Mouse (Mus musculus) gonadal fat pad, adult 2 months (tissue): ENCODE measurements around the gene Trit1. TPM values are rescaled to one million over a fixed set of nuclear protein-coding genes. Genes with fewer than 3 reads are reported as not detected.
A peak's percentile ranks its signal among the peaks of the same experiment; 100 is the strongest.

ENCODE experiments used
- DNase-seq: peaks from one replicate; pipeline ENCODE4 v3.0.0-alpha.2; 2012; ENCODE audit warnings: low read depth
- polyA plus RNA-seq: library from polyadenylated mRNA; depleted of rRNA; stranded (reverse); fragments of >200 nt; gene quantifications from 2 replicates; pipeline ENCODE4 v1.2.3, GENCODE M21; 2012

Trit1 gene
- polyA plus RNA-seq, 1 experiment: 7.3 TPM

DNA sequence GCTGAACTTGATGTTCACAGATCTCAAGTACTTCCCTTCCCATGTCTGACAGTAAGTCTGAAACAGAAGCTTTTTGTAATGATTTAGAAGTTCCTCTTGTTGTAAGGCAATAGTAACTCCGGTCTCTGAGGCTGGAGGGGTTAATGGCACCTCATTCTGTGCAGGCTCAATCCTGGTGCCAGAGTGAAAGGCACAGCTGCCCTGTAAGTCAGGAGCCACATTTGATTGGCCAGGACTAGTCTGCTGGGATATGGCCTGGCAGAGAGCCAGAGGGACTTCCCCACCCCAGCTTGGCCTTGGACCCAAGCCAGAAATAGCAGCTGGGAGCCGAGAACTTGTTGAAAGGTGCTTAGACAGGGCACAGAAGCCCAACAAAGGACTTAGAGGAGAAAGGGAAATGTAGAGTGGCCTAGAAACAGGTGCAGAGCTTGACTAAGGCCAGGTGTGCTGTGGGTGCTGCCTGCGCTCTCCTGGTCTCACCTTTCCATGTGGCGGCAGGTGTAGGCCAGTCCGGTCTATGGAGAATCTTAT, 34.3 kb downstream of the Trit1 start:
- DNase-seq: peak; percentile 57

DNA sequence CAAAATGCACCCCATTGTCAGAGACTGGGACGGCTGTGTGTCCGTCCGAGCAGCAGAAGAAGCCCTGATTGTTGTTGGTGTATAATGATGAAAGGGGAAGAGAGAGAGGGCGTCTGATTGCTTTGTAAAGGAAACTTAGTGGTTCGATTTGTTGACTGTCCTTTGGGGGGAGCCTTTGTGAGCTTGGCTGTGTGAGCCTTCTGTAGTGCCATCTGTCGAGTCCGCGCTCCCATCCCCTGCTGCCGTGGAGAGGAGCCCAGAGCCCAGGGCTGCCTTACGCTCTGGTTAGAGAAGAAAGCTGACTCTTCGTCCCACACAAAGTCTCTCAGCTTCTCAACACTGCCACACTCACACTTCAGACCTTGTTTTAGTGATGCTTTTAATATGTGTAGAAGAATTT, 36.8 kb downstream of the Trit1 start:
- no peak for DNase-seq

DNA sequence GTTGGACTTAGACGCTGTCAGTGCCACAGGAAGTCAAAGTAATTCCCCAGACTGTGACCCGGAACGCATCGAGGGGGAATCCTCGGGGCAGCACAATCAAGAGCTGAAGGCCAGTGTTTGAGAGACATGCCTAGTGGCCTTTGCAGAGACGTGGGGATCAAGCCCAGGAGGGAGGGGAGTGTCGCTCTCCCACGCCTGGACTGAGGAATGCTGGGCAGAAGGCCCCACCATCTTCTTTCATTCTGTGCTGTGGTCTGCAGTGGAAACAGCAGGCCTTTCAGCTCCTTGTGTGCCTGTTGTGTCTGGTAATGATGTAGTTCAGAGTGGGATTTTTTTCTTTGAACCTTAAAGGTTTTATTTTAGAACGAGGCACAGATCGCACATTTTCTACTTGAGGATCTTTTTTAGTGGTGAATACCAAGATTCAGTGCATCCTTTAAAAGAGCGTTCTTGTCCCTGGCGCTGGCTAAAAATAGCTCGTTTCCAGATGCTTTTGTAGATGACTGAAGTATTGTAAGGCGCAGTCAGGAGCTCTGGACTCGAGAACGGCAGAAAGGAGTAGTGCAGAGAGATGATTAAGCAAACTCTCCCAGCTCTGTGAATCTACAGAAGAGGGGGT, 37.9 kb downstream of the Trit1 start:
- no peak for DNase-seq

DNA sequence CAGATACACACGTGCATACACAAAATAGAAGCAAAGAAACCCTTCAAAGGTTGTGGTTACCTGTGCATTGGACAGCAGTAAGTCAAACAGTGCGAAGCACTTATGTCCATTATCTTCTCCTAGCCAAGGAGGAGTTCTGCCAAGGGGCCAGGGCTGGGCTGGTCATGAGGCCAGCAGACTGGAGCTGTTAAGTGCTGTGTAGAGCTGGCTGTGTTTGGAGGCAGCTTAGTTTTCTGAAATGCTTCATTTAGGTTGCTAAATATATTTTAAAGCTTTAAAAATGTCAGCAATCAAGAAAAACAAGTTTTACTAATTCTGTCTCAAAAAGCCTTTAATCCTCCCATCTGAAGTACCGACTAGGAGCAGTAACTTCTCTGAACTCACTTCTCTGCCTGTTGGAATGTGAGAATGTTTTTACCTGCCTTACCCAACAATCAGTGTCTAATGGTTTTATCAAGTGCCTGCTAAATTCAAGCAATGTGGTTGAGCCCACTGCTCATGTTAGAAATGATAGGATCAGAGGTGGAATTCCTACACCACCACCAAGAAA, 40.2 kb downstream of the Trit1 start:
- DNase-seq: no peak

DNA sequence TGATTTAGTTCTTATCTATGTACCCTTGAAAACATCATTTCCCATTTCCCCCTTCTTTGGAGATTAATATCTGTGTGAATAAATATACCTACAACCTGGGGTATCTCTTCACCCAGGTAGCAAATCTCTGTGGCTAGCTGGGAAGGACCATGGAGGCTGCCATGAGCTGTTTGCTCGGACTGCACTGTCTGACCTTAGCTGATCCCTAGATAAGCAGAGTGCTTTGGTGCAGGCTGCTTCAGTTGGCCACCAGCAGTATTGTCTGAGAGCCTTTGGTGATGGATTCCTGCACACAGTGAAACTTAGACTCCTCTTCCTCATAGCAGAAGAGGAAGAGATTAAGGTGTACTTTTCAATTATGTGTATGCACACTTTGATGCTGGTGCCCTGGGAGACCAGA, 41.6 kb downstream of the Trit1 start:
- no peak for DNase-seq

DNA sequence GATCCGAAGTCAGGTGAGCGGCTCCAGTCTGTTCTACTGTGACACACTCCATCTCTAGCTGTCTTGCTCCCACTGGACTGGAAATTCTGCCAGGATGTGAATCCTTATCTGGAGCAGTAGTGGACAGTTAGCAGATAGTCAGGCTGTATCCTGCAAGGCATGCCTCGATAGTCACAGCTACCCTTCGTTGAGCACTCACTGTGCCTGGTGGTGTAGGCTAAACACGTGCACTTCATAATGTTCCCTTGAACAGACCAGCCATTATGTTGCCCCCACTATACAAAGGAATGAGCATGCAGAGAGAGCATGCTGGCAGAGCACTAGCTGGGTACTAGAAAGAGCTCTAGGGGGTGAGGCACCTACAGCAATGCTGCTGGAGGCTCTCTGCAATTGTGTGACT, 45.3 kb downstream of the Trit1 start:
- DNase-seq: no peak

DNA sequence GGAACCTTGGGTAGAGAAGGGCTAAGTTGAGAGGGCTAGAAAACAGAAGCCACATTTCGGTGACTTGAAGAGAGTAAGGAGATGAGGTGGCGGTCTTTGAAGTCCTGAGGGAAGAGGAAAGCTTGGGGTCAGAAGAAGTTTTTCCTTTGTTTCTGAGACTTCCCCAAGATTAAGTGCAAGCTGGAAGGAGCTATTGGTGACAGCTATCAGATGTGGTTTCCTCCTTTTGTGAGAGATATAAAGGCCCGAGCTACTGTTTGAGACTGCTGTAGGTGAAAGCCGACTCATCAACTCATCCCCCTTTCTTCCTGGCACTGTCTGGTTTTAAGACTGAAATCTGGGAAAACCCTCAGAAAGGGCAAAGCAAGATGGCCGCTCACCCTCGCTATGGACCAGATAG, 52.2 kb downstream of the Trit1 start:
- no peak for DNase-seq

DNA sequence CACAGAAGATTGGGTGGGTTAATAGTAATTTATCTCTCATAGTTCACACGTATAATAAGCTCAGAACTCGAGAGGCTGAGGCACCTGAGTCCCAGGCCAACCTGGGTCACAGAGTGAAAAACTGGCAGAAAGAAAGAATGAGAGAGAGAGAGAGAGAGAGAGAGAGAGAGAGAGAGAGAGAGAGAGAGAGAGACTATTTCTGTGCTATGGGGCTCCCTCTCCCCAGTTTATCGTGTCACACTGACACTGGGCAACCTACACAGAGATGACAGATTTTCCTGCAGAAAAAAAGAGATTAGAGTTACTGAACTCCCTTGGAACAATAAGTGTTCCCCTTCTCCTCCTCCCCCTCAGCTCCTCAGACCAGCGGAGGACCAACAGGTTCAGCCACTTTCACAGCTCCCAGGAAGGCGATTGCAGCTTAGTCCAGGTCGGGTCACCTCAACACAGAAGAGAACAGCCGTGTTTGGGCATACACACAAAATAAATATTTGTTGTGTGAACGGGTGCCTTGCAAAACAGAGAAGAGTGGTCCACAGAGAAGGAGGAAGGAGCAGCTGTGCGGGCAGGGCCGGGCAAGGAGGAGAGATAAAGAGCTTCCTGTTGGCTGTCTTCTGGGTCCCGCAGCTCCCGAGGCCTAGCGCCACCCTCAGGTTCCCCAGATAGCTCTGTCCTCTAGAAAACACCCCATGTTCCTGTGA, 55.0 kb downstream of the Trit1 start:
- DNase-seq: no peak

DNA sequence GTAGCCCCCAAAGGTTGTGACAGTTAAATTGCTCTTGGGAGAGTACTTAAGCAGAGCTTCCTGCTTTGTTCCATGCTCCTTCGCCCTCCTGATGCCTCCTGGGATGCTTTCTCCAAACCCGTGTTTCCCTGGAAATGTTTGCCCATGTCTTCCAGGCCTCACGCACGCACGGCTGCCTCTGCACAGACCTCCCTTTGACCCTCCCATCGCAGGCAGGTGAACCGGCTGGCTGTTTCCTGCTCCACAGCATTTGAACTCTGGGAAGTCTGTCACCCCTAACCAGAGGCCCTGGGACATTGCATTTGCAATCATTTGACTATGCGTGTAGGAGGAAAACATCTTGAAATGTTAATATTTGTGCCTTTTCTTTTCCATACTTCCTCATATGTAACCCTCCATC, 60.5 kb downstream of the Trit1 start:
- no peak for DNase-seq

DNA sequence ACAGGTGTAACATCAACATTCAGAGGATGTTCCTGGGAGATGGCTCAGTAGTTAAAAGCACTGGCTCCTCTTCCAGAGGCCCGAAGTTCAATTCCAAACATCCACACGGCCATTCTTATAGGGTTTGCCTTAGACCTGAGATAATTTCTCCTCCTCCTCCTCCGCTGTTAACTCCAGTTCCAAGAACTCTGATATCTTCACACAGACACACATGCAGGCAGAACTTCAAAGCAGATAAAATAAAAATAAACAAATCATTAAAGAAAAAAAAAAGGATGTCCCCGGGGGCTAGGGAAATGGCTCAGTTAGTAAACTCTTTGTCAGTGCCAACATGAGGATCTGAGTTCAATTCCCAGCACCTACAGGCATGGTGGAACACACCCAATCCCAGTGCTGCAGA, 61.8 kb downstream of the Trit1 start:
- DNase-seq: no peak

DNA sequence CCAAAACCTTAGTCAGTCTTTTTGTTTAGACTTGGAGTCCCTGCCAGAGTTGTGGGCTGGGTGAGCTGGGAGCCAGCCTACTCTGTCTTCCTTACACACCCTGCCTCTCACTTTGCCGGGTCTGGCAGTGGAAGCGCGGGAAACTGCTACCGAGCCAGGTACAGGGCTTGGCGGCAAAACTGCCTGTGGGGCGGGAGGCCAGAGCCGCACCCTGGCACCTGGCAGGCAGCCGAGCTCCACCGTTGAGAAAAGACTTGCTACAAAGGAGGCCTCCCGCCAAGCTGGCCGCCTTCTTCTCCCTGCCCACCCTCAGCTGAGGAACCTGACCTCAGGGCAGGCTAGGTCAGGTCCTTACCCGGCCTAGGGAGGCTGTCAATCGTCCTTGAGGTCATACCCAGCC, 64.4 kb downstream of the Trit1 start:
- no peak for DNase-seq

DNA sequence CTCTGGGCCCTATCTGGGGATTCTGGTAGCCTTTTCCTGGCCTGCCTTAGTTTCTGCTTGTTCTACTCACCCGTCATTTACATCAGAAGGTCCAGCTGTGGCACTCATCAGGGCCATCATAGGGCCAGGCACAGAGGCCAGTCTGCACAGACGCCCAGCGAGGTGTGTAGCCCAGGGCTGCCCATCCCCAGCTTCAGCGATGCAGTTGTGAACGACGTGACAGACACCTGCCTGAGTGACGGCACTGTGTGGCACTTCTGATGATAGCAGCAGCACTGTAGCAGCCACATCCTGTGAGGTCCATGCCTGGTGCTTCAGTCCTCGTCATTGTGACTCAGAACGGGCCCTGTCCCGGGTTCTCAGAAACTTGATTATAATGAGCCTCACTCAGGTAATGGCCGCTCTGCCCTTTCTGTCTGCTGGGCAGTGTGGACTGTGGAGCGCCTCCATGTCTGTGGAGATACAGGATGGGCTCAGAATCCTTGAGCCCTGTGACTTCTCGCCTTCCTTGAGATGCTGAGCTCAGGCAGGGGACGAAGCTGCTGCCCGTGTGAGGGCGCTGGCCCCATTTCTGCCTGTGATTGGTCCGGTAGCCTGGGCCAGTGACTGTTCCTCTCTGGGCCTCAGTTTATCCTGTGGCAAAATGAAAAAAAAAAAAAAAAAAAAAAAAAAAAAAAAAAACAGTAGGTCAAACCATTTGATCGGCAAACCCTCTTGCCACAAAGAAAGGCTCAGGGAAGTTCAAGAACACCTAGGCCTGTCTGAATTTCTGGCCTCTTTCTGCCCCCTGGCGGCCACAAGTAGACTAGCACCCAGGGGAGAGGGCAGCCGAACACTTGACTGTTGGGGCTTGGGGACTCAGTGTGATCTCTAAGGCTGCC, 66.1 kb downstream of the Trit1 start:
- no peak for DNase-seq

DNA sequence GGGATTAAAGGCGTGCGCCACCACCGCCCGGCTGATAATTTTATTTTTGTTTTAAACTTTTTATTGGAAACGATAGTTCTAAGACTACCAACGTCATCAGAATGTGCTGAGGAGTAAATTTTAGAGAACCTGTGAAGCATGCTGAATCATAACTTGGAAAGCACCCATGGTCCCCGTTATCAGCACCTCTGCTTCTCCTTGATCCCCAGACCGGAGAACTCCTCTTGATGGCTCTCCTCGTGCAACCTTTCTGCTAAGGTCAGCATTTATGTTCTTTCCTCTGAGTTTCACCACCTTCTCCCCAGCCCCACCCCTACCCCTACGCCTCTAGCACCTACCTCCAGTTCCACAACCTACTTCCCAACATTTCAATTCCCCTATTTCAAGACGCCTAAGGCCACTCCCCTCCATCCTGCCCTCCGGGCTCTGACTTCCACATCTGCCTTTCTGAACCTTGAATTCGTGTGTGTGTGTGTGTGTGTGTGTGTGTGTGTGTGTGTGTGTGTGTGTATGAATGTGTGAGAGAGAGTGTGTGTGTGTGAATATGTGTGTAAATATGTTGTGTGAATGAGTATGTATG, 67.0 kb downstream of the Trit1 start:
- DNase-seq: no peak

DNA sequence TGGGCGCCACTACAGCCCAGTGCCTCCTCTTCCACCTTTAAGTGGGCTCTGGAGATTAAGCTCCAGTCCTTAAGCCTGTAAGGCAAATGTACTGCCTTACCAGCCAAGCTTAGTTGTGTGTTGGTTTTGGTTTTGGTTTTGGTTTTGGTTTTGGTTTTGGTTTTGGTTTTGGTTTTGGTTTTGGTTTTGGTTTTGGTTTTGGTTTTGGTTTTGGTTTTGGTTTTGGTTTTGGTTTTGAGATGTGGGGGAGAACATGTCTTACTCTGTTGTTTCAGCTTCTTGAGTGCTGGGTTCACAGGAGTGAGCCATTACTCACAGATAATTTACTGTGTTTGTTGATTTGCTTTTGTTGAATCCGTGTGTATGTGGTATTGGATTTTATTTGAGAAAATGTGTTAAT, 68.9 kb downstream of the Trit1 start:
- no peak for DNase-seq

DNA sequence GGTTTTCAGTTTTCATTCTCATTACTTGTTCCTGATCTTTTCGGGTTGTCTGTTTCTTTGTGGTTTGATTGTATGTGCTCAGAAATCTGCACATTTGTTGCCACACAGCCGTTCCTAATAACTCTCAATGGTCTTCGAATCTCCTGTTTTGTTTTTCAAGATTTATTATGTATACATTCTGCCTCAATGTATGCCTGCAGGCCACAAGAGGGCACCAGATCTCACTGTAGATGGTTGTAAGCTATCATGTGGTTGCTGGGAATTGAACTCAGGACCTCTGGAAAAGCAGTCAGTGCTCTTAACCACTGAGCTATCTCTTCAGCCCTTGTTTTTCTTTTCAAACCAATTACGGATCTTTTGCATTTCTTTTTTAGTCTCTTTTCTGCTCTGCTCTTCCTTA, 70.0 kb downstream of the Trit1 start:
- no peak for DNase-seq

DNA sequence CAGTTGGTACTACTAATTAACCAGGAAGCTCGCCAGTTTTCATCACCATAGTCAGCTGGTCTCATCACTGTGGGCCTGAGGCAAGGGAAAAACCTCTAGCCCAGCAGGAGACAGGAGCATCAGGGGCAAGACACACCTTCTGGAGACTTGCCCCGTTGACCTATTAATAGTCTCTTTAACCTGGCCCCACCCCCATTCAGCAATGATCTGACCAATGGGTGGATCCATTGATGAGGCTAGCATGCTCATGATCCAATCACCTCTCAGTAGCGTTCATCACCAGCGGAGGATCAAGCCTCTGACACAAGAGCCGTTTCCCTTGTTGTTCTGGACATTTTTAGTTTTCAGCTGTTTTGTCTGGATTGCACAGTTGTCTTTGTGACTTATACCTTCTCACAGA, 76.2 kb downstream of the Trit1 start:
- DNase-seq: no peak

DNA sequence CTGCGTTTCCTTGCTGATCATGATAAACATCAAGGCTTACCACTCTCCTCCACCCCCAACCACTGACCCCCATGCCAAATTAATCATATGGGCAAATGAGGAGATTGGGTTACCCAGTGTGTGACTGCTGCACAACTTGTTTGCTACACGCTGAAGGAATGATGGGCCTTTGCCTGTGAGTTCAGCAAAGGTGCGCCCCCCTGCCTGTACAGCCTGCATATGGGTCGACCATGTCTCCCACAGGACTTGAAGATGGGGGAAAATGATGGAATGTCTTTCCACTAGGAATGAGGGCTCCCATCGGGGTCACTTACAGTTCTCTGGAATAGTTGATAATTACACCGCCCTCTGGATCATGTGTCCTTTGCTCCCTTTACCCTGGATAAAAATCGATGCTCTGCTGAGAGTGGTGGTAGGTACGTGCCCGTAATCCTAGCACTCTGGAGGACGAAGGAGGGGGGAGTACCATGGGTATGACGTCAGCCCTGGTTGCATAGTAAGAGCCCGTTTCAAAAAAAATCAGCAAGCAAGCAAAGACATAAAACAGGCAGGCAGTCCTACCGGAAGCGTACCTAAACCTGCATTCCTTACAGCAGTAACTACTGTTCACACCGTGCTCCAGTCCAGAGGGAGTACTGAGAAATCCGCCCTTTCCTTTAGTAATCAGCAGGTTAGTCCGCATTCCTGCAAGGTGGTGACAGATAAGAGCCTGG, 76.8 kb downstream of the Trit1 start:
- DNase-seq: no peak

DNA sequence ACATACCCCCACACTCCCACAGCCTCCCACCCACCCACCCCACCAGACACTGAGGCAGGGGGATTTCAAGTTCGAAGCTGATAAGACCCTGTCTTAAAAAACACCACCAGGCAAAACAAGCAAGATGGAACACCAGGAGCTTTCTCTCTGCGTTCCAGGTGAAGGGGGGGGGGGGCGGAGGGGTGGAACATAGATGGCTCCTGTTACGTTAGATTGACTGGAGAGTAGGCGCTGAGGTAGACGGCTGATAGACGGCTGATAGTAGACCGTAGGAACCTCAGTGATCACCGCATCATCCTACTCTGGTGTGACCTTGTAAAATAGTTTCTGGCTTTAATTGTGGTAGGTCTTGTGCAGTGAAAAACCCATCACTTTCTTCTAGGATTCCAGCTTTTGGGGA, 77.5 kb downstream of the Trit1 start:
- no peak for DNase-seq
